Mouse (Mus musculus) adrenal gland, postnatal 25 days (tissue): Measurements from ENCODE around the gene Sectm1a. TPM values are rescaled to one million over a fixed set of nuclear protein-coding genes. Genes with fewer than 3 reads are reported as not detected.
"Not testable (repeated sequence)": the region's sequence is repeated elsewhere in the genome, so short reads cannot be mapped to it uniquely, and the experiment has no call there.

ENCODE experiments used
- DNase-seq: peaks from one replicate; pipeline ENCODE4 v3.0.0; 2021; ENCODE audit warnings: mixed read lengths
- long read RNA-seq: library from polyadenylated mRNA; stranded (forward); transcript quantifications from one replicate; pipeline ENCODE4 v2.0.0, GENCODE M21; 2021
- total RNA-seq: library from RNA; stranded (reverse); gene quantifications from 2 replicates; pipeline ENCODE4 v1.2.3, GENCODE M21; 2021

Gene Sectm1a
- not detected in 2 replicates for total RNA-seq
- long read RNA-seq = 0 reads

DNA sequence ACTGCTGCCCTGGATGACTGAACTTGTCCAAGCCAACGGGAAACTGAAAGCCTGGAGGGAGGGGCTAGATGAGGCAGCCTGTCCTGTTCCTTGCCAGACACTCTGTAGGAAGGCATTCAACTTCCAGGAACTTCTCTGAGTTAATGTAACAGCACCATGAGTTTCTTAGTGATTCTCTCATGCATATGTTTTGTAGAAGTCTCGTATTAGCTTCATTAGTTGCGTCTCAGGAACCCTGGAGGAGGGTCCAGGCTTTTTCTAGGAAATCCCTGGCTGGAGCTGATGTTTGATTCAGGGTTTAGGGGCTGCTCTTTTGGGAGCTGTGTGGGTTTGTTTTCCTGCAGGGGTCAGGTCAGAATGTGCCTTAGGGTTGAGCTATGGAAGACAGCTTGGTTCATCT is at the start of gene Sectm1a:
Gene Sectm1a, minus strand, starts transcription at position 101 of the 400 bp plus-strand sequence.
- DNase-seq = no peak

- no peak for DNase-seq
Measured at GRCm38 (mm10) chr11:121129616-121130015, 48.6 kb upstream of the Sectm1a start.

DNA sequence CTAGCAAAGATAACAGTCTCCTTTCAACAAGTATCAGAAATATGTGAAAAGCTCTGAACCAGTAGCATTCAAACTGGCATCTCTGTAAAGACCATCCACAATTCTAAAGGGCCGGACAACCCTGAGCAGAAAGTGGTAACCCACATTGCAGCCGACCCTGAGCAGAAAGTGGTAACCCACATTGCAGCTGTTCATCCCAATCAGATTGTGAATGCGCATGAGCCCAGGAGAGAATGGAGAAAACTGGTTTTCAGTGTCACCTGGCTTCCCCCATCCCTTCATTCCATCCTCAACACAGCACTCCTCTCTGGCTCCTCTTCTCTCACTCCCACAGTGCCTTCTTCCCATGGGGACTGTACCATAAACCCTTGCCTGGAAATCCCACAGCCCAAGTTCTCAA is 46.4 kb upstream of the Sectm1a start:
- DNase-seq = no peak

DNA sequence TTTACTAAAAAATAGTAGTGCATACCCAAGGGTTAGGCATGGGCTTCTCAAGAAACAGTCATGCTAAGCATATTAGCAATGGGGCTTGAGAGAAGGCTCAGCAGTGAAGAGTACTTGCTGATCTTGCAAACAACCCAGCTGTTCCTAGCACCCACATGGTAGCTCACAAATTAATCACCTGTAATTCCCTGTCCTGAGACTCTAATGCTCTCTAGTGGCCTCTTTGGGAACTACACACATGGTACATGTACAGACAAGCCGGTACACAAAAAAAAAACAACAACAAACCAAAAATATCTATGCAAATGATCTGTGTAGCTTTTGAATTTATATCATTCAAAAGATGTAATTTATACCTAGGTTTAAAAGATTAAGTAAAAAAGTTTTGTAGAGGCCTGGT is 45.4 kb upstream of the Sectm1a start:
- DNase-seq = no peak

DNA sequence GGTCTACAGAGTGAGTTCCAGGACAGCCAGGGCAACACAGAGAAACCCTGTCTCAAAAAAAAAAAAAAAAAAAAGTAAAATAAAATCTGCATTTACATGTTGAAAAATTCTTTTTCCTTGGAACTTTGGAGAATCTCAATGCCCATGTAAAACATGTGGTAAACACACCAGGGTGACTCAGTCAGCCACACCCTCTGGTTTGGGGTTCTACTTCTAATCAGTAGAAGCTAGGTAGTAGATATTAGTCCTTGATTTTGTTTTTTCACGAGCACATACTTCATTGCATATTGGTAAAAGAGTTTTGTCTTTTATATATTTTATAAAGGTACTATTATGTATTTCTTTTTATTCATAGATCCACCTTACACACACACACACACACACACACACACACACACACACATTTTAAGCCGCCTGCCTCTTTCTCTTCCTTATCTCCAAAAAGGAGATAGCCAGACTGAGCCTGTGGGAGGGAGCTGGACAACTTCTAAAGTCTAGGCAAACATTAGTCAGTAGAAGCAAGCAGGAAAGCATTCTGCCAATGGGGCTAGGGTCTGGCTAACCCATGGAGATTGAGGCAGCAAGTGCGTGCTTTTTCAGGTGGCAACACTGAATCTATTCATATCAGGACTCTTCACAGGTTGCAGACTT is 44.6 kb upstream of the Sectm1a start:
- DNase-seq = no peak

GRCm38 (mm10) chr11:121123438-121123837 is 42.4 kb upstream of the Sectm1a start:
- no peak for DNase-seq

DNA sequence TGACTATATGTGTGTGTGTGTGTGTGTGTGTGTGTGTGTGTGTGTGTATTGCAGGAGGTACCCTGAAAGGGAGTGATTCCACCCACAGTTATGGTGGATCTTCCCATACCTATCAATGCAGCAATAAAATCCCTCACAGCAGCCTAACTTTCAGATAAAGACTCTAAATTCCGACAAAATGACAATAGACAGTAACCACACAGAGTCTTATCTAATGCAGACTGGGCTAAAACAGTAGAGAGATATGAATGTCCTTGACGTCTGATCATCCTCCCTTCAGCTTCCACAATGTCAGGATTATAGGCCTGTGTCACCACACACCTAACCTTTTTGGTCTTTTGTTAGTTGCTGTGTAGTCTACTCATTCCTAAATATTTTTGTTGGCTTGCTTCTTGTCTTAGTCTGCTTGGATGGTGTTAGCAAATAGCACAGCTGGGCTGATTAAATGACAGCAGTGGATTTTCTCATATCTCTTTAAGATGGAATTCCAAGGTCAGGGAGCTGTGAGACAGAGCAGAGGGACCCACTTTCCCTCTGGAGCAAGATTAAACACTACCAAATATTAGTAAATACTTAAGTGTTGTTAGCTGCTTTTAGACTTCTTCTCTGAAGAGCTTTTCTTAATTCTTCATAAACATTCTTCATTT is 41.1 kb upstream of the Sectm1a start:
- DNase-seq = no peak

- DNase-seq = no peak
Measured at GRCm38 (mm10) chr11:121121151-121121550, 40.1 kb upstream of the Sectm1a start.

DNA sequence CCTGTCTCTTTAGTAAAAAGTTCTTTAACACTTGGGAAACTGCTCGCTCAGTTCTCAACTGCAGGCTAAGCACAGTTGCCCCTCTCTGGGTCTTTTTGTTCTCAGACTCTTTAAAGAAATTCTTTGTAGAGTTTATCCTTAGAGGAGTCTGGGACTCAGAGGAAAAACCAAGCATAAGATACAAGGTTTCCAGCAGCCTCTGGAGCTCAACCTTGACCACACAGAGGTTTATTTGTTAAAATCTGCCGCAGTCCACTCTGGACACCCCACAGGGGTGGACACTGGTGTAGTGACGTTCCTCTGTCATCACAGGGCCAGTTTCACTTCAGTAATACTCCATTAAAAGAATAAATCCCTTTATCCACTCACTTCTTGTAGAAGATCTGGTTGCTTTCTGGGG is 37.6 kb upstream of the Sectm1a start, which contains the start of gene Tex19.2:
Gene Tex19.2, minus strand, starts transcription at position 101 of the 400 bp plus-strand sequence.
- DNase-seq = no peak

GRCm38 (mm10) chr11:121118106-121118505 is 37.1 kb upstream of the Sectm1a start:
- DNase-seq = no peak

DNA sequence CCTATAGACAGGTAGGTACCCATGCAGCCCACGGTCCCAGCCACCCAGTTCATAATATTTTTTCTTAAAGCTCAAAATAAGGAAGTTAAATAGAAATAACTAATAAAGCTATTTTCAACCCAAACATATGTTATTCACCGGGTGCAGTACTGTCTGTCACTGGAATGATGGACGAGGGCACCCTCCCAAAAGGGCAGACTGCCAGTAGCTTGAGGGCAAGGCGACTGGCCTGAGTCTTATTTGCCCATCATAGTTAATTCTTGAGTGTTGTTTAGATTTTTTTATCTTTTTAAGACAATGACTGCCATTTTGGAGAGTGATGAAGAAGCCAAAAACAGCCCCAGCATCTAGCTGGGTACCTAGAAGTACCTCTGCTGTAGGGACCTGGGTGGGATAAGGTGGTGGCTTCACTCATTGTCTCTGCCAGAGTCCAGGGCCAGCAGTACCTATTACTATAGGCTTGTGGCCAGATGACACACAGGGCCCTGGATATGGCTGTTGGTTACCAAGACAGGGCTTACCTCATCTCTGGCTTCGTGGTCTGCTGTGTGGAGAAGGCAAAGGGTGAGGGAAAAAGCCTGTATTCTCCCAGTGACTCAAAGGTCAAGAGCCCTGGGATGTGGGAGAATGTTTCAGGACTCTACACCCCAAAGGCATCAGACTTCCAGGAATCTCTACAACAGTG is 31.2 kb upstream of the Sectm1a start:
- DNase-seq = peak; percentile 78

DNA sequence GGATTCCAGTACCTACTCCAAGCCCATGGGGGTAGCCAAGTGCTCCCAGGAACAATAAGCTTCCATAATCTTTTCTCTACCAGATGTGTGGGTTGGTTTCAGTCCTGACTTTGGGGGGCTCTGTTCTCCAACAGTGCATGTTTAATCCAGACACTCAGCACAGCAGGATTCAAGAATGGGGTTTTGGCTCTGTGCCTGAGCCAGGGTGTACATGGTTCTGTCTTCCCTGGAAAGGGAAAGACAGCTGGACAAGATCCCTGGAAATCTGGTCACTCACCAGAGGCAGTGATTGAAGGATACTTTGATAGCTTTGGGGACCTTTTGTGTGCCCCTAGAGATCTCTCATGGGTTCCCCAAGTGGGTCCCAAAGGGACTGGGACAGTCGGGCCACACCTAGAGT is 30.6 kb upstream of the Sectm1a start:
- no peak for DNase-seq

DNA sequence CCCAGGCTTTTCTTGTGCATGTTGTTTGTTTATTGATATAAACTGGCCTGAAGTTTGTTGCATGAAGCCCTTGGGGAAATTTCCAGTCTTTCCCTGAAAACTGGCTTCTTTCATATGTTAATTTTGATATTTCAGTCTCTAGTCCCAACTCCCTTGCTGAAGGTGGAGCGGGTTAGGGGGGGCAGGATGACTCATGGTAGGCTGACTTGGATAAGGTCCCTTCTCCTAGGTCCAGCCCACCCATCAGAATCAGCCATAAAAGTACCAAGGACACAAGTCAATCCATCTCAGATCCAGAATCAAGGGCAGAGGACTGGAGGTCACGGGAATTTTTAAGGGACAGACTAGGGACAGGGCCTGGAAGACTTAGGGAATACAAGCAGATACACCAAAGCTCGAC is 30.0 kb upstream of the Sectm1a start:
- DNase-seq = peak; percentile 53

- DNase-seq = peak; percentile 33
Measured at GRCm38 (mm10) chr11:121109986-121110385, 29.0 kb upstream of the Sectm1a start.

DNA sequence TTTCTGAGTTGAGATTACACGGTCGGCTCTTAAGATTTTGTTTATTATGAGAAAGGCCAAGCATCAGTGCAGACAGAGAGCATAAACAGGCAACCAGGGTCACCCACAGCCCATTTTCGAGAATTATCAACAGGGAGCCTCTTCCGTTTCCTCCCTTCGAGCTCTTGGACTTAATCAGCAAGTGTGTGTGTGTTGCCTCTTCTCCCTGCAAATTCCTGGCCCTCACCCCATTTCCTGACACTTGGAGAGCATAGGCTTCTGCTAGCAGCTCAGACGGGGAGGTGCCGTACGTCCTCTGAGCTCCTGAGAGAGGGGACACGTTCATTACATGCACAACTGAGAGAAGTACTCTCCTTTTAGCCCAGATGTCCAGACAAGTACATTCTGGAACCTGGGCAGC is 27.0 kb upstream of the Sectm1a start:
- DNase-seq = no peak

DNA sequence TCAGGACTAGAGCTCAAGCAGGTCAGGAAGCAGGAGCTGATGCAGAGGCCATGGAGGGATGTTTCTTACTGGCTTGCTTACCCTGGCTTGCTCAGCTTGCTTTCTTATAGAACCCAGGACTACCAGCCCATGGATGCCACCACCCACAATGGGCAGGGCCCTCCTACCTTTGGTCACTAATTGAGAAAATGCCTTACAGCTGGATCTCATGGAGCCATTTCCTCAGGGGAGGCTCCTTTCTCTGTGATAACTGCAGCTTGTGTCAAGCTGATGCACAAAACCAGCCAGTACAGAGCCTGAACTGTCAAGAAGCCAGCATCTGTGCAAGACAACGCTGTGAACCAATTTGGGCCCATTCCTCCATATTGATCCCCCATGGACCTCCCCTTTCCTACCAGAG is 26.2 kb upstream of the Sectm1a start:
- not testable (repeated sequence) for DNase-seq

DNA sequence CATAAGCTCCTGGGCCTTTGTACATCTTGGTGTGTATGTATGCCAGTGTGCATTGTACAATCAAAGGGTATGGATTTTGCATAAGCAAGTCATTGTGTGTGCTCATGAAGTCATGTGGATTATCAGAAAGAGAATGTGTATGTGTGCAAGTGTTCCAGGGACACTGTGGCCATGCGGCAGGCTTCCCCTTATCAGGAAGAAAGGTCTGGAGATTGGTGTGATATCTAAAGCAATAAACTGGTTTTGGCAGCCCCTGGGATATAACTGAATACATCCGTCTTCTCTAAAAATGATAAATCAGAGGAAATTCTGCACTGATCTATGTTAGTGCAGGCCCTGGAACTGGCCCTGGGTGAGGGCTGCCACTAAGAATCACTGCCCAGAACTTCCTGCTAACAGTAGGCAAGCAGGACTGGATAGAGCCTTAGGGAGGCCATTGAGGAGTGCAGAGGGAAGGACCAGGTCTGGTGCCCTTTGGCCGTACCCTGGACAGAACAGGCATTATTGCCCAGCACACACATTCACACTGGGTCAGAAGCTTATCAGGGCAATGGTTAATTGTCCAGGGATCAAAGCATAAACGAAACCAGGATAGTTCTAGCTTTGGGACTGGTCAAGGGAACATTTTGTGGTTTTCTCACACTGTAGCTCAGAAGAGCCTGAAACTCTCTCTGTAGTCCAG is 20.2 kb upstream of the Sectm1a start:
- no peak for DNase-seq

- no peak for DNase-seq
Measured at GRCm38 (mm10) chr11:121100692-121101091, 19.7 kb upstream of the Sectm1a start.

GRCm38 (mm10) chr11:121099762-121100161 is 18.7 kb upstream of the Sectm1a start:
- DNase-seq = no peak

DNA sequence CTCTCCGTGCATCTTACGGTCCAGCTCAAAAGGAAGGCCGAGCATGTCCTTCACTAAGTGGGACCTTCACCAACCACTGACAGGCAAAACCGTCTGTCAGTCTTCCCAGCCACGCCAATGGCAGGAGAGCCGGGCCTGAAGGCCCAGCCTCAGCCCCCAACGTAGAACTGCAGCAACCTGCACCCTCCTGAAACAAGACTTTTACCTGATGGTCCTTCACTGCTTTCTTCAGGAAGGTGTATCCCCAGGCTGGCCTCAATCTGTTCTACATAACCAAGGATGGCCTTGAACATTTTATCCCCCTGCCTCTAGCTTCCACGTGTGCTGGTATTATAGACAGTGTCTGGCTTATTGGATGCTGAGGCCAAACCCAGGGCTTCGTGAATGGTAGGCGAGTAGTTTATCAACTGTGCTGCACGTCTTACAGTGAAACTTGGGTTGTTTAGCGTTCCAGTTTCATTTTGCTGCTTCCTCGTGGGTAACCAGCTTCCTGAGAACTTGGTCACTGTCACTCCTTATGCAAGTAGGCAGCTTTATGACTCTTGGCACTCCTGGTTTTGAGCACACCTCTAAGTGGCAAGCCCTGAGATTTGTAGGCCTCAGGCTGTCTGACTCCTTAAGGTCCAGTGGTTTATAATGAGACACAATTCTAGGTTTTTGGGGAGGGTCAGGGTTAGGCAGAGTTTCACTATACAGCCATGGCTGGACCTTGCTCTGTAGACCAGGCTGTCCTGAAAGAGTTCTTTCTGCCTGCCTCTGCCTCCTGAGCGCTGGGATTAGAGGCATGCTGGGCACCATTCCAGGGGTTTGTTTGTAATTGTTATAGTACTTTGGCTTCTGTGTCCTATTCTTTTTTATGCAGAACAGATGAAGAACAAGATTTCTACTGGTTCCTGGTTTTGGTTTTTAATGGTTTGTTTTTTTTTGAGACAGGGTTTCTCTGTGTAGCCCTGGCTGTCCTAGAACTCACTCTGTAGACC is 11.9 kb upstream of the Sectm1a start:
- no peak for DNase-seq

DNA sequence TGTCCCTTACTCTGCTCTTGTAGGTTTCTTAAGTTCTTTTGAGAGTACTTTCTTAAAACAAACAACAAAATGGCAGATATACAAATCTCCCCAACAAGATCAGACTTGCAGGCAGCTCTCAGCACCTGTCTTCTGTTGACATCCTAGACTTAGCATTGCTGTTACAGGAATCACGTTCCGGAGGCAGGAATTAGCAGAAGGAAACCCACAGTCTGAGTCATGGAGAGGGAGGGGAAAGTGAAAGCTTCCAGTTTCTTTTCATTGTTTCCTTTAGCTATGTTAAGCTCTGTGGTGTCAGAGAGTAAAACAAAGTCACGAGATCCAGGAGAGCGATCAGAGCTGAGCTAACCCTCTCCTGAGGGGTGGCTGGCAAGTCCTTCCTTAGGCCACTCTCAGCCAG is 9.9 kb upstream of the Sectm1a start:
- no peak for DNase-seq
